Mouse (Mus musculus) embryo, embryonic 11 days (tissue): Measurements from ENCODE around the gene Zfpl1.

Source experiments
- DNase-seq: peaks from one replicate; pipeline ENCODE4 v3.0.0-alpha.2; 2015

Gene Zfpl1

GRCm38 (mm10) chr19:6057313-6058096 lies 27.3 kb downstream of the Zfpl1 start, which contains the start of the genes Mrpl49 and Fau:
Mrpl49 (minus strand) TSS chr19:6057785.
Fau (plus strand) TSS chr19:6057844.
- peak; percentile 98 for DNase-seq

- no peak for DNase-seq
Observed at GRCm38 (mm10) chr19:6056696-6057095, 28.1 kb downstream of the Zfpl1 start.

DNA sequence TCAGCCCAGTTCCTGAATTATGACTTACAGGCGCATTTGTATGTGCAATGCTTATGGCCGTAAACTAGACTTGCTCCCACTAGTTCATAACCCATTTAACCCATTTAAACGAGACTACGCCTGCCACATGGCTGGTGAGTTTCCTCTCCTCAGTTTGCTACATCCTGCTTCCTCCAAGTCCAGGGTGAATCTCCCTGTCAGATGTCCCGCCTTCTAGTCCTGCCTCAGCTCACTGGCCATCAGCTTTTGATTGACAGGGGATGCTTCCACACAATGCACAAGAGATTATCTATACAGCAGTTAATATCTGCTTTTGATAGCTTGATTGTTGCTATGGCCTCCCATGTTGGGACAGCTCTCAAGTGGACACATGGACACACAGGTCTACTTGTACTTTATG lies 30.5 kb downstream of the Zfpl1 start:
- DNase-seq: no peak

DNA sequence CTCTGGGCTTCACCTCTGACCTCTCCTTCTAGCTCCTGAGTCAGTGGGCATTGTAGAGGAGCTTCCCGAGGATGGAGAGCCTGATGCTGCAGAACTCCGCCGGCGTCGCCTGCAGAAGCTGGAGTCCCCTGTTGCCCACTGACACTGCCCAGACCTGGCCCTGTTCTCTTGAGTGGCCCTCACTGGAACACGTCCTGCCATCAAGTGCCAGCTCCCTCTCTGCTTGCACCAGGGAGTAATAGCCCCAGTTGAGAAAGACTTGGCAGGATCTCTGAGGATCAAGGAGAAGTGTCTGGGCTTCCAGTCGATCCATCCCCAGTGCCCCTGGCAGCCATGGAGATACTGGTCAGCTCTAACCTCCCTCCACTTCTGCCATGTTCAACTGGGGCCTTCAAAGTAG lies 32.2 kb downstream of the Zfpl1 start:
- DNase-seq: no peak

- DNase-seq: no peak
Observed at GRCm38 (mm10) chr19:6048681-6049410, 35.9 kb downstream of the Zfpl1 start.

DNA sequence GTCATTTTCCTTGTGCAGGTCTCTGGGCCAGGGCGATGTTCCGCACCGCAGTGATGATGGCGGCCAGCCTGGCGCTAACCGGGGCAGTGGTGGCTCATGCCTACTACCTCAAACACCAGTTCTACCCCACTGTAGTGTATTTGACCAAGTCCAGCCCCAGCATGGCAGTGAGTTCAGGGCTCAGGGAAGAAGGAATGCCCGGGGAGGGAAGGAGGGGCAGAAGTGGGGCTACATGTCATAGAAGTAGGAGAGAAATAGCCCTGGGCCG lies 36.9 kb downstream of the Zfpl1 start:
- DNase-seq: no peak

DNA sequence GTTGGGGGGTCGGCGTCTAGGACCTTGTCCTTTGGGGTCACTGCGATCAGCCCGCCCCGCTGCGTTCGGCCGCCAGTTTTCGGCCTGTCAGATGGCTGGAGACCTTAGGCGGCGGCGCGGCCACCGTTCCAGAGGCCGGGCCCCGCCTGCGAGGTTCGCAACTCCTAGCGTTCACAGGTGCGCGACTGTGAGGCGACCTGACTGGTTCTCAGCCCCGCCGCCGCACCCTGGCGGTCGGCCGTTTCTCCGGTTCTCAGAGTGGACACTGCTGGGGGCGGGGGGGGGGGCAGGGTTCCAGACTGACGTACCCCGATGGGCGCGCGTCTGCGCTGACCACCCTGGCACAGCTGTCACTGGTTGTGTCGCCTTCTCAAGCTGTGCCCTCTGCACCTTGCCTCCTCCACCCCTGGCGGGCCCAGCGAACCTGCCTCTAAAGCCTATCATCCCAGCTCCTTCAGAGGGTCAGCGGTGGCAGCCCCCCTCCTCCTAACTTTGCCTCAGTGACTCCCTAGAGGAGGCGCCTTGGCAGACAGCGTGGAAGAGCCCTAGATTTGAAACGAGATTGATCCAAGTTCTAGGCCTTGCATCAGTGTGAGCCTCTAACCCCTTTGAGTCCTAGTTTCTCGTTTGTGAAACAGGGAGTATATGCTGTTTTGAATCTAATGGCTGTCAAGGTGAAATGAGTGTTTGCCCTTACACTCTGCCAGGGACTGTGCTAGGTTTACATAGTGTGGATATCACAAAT lies 37.4 kb downstream of the Zfpl1 start:
- DNase-seq: no peak

- DNase-seq: peak; percentile 95
Observed at GRCm38 (mm10) chr19:6046294-6047153, 38.2 kb downstream of the Zfpl1 start, which contains the start of gene Syvn1. Syvn1 (plus strand) TSS chr19:6046576.

DNA sequence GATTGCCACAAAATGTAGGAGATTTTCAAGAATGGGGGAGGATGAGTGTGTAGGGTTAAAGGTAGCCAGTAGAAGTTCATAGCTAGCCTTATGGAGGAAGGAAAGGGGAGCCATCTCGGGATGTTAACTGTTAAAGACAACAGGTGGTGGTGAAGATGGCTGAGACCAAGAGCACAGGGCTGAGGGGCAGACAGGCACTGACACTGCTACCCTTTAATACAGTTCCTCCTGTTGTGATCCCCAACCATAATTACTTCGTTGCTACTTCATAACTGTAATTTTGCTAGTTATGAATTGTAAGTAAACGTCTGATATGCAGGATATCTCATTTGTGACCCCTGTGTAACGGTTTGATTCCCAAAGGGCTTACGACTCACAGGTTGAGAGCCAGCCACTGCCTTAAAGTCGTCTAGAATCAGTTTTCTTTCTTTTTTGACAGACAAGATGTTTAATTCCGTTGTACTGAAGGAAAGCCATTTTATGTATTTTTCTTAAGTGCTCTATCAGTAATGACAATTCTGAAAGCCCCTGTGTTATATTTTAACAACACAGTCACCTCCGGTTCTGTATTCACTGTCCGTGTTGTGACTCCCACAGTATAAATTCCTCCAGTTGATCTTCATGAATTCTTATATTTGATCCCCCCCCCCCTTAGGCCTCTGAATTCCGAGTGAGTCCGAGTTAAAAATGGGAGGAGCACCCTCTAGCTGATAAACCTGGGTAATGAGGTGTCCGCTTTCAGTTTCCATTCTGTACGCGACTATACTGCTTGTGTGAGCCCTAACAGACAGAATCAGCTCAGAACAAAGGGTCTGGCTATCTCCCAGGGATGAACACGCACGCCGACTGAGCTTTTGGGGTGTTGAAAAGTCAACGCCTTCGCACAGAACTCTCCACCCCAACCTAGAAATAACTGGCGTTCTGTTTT lies 39.1 kb downstream of the Zfpl1 start:
- no peak for DNase-seq

GRCm38 (mm10) chr19:6044102-6044501 lies 40.7 kb downstream of the Zfpl1 start:
- peak; percentile 39 for DNase-seq

GRCm38 (mm10) chr19:6042293-6042692 lies 42.5 kb downstream of the Zfpl1 start:
- no peak for DNase-seq

GRCm38 (mm10) chr19:6040002-6040401 lies 44.8 kb downstream of the Zfpl1 start:
- DNase-seq: no peak

DNA sequence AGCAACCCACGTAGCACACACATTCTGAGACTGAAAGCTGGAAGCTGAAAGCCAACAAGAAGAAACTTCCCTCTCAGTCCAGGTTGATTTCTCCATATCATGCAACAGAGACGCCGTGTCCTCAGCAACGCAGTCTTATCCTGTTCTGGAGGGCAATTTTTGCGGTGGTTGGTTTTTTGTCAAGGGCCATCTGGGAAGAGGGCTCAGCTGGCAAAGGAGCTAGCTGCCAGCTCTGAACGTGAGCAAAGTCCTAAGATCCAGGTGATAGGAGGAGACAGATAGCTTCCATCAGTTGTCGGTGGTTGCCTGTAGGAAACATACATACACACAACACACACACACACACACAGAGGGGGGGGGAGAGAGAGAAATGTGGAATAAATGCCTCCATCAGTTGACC lies 46.4 kb downstream of the Zfpl1 start:
- no peak for DNase-seq

- no peak for DNase-seq
Observed at GRCm38 (mm10) chr19:6037695-6038094, 47.1 kb downstream of the Zfpl1 start.

DNA sequence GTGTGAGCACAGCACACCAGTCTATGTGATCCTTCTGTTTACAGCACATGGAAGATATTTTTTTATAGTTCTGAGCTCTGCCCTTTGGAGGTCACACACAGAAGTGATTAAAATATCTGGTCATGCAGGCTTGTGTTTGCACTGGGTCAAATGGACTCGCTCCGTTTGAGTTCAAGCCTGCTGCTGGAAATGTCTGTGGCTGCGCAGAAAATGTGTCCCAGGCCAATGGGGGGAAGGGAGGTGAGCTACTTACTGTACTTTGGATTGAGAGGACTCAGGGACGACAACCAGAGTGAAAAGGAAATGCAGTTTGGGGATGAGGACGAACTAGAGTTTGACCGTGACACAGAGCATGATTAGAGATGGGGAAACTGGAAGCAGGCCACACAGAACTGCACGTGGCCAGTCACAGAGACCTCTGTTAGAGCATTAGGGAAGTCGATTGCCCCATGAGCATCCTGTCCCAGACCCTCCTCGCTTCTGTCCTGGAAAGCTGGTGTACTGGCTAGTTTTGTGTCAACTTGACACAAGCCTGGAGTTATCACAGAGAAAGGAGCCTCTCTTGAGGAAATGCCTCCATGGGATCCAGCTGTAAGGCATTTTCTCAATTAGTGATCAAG lies 48.7 kb downstream of the Zfpl1 start:
- no peak for DNase-seq
